Mouse (Mus musculus): ENCODE data around the gene Nf1. TPM values are rescaled to one million over a fixed set of nuclear protein-coding genes. Genes with fewer than 3 reads are reported as not detected.

Nf1 gene
- polyA plus RNA-seq, 1 experiment = 8.0 TPM

DNA sequence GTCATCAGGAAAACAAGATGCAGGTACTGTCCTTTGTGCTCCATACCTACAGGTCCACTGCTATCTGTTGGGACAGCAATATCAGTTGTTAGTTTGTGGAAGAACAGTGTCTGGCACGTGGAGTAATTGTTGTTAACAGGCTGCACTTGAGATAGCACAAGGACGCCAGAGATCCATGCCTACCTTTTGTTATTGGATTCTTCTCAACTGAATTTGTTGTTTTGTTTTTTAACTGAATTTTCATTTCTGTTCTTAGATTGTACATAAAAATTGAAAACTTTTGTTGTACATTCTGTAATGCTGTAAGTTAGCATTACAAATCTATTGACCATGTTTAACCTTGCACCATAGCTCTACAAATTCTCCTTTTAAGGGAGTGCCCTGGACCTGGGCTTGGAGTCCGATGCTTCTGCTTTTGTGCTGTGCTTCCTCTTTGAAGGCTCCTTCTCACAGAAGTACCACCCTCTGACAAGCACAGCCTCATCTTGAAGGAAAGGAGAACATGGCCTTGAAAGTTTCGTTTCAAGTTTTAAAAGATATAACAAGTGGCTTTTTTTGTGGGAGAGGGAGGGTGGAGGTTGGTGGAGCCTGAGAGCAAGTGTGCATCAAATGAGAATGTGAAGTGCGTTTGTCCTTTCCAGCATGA, 188.4 kb downstream of the Nf1 start:
- no peak for TF ChIP-seq GATA1 (IDR thresholded peaks at IDR 0.05; ENCODE audit: low read length)

DNA sequence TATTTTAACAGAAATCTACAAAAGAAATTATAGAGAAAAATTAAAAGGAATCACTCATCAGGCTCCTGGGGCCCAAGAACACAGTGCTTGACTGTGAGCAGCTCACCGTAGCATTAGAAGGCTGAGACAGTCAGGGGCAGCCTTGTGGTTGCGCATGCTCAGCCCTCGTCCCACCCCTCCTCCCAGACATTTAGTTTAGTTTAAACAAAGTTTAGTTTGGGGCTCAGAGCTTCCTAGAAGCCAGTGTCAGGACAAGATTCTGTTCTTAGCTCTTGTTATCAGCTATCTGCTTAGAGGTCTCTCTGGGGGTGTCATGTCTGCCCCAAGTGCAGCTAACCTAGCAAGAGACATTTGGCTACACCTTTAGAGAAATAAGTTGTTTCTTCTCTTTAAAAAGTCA, 189.1 kb downstream of the Nf1 start:
- no peak for TF ChIP-seq GATA1 (IDR thresholded peaks at IDR 0.05; ENCODE audit: low read length)

GRCm38 (mm10) chr11:79529226-79529625, 189.7 kb downstream of the Nf1 start:
- no peak for TF ChIP-seq GATA1 (IDR thresholded peaks at IDR 0.05; ENCODE audit: low read length)

DNA sequence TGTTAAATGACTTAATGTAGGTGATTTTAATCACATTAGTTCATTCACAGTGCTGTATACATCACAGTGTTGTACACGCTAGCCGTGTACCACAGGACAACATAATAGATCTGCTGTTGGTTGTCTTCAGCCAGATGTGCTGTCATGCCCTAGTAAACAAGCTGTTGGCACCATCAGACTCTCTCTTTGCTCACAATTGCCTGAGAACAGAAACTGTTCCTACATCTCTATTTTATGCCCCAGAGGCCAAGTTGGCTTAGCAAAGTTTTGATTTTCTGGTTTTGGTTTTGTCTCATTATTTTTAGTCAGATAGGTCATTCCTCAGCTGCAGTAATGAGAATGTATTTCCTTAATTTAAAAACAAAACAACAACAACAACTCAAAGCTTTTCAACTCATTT, 190.2 kb downstream of the Nf1 start:
- no peak for TF ChIP-seq GATA1 (IDR thresholded peaks at IDR 0.05; ENCODE audit: low read length)

DNA sequence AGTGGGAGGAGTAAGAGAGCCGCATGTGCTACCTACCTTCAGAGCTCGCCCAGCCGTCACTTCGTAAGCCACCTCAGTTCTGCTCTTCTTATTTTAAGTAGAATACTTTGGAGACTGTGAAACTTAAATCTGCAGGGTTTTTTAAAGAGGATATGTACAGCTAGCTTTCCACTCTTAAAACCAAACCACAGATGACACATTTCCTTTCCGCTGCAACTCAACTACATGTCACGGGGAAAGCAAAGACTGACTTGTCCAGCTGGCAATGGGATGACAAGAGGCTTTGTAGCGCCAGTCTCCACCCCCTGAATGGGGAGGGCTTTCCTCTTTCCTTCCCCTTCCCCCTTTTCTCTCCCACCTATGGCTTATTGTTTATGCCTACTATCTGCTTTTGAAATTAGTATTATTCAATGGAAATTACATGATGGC, 190.9 kb downstream of the Nf1 start, which contains the start of the genes Evi2 and Evi2a:
Gene Evi2 (minus strand): TSS at position 257 of the 429 bp plus-strand sequence.
Gene Evi2a (minus strand): TSS at position 277 of the 429 bp plus-strand sequence.
- TF ChIP-seq GATA1 (IDR thresholded peaks at IDR 0.05; ENCODE audit: low read length) = no peak

GRCm38 (mm10) chr11:79530774-79531173, 191.3 kb downstream of the Nf1 start:
- no peak for TF ChIP-seq GATA1 (IDR thresholded peaks at IDR 0.05; ENCODE audit: low read length)

- TF ChIP-seq GATA1 (IDR thresholded peaks at IDR 0.05; ENCODE audit: low read length) = no peak
These were observed 192.0 kb downstream of the Nf1 start for GRCm38 (mm10) chr11:79531485-79531884.

DNA sequence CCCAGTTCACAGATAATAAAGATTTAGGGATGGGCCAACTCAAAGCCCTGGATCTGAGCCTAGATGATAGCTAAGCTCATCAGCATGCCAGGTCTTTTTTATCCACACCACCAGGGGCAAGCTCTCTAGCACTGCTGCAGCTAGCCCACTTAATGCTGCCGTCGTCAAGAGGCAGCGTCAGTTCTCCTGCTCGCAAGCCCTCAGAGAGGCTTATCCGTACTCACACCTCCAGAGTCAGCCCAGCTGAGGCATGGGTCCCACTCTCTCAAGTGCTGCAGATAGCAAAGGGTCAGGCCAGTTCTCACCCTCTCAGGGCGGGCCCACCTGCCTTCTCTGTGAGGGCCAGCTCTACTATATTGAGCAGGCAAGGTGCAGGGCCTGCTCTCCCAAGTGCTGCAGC, 193.8 kb downstream of the Nf1 start:
- TF ChIP-seq GATA1 (IDR thresholded peaks at IDR 0.05; ENCODE audit: low read length) = no peak

GRCm38 (mm10) chr11:79533950-79534690, 194.6 kb downstream of the Nf1 start:
- no peak for TF ChIP-seq GATA1 (IDR thresholded peaks at IDR 0.05; ENCODE audit: low read length)

GRCm38 (mm10) chr11:79535554-79535953, 196.1 kb downstream of the Nf1 start:
- TF ChIP-seq GATA1 (IDR thresholded peaks at IDR 0.05; ENCODE audit: low read length) = no peak

DNA sequence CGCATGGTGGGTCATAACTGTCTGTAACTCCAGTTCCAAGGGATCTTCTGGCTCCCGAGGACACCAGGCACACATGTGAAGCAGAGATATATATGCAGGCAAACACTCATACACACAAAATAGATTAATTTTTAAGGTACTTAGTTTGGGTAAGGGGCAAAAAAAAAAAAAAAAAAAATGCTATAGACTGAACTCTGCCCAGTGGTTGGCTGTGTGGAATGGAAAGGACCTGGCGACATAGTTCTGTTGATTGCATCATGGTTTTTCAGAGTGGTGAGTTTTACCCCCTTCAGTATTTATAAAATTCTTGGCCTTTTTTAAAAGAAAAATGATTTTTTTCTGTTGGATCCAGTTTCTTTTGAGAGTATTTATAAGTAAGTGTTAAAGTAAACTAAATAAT, 196.8 kb downstream of the Nf1 start:
- no peak for TF ChIP-seq GATA1 (IDR thresholded peaks at IDR 0.05; ENCODE audit: low read length)

DNA sequence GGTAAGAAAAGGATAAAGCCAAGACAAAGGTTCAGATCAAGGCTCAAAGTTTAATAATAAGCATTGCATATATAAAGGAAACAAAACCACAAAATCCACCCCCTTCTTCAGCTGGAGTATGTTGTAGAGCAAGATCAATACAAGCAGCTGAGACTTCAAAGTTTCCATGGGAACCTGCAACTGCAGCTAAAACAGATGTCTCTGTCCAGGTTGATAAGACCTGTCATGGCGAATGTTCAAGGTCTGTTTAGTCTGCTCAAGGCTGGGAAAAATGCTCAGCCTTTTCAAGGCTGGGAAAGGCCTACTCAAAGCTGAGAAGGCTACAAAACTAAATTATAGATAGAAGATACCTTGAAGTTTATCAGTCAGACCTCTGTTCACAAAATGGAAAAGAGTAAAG, 213.1 kb downstream of the Nf1 start:
- no peak for TF ChIP-seq GATA1 (IDR thresholded peaks at IDR 0.05; ENCODE audit: low read length)

DNA sequence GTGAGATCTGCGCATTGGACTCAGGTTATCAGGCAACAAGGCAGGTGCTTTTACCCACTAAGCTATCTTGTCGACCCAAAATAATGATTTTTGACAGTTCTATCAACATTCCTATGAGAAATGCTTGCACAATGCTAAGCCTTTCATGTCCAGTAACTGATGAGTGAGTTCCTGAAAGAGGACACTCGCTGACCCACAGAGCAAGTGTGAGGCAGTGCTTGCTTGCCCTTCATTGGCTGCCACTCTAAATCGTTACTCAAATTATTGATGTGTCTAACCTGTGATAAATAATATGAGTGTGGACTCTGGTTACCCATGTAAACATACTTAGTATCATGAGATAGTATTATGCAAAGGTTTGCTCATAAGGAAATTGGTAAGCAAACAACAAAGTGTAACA, 221.0 kb downstream of the Nf1 start:
- no peak for TF ChIP-seq GATA1 (IDR thresholded peaks at IDR 0.05; ENCODE audit: low read length)

- no peak for TF ChIP-seq GATA1 (IDR thresholded peaks at IDR 0.05; ENCODE audit: low read length)
These were observed 224.0 kb downstream of the Nf1 start for GRCm38 (mm10) chr11:79563493-79563892.

DNA sequence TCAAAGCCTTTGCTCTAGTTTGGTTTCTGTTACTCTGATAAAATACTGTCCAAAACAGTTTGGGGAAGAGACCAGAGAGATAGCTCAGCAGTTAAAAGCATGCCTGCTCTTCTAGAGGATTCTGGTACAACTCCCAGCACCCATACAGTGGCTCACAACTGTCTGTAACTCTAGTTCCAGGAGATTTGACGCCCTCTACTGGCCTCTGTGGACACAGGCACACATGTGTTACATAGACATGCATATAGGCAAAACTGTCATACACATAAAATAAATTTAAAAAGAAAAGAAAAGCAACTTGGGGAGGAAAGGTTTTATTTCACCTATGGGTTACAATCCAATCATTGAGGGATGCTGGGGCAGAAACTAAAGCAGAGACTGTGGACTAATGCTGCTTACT, 227.5 kb downstream of the Nf1 start:
- no peak for TF ChIP-seq GATA1 (IDR thresholded peaks at IDR 0.05; ENCODE audit: low read length)

- TF ChIP-seq GATA1 (IDR thresholded peaks at IDR 0.05; ENCODE audit: low read length) = no peak
These were observed 228.9 kb downstream of the Nf1 start for GRCm38 (mm10) chr11:79568197-79568911.
